Mouse (Mus musculus) mesoderm, embryonic 11.5 days (tissue): ENCODE data around the gene Prrc2a.

ENCODE experiments used
- DNase-seq: peaks from one replicate; pipeline ENCODE4 v3.0.0-alpha.2; 2012; ENCODE audit warnings: low read depth, low spot score

Gene Prrc2a

DNA sequence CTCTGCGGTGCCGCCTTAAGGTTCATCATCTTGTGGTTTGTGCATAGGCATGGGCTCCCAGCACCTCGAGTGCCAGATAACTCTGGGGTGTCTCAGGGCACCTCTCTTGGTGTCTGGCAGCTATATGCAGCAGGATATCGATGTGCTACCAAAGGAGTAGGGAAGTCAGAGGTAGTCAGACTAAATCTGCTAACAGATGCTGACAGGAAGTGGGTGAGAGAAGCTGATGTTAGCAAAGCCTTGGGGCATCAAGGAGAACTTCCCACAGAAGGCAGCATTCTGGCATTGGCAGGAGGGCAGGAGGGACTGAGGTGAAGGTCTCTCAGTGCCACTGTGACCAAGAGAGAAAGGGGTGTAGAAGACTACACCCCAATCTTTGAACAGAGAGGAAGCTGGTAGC, 25.4 kb upstream of the Prrc2a start:
- no peak for DNase-seq

DNA sequence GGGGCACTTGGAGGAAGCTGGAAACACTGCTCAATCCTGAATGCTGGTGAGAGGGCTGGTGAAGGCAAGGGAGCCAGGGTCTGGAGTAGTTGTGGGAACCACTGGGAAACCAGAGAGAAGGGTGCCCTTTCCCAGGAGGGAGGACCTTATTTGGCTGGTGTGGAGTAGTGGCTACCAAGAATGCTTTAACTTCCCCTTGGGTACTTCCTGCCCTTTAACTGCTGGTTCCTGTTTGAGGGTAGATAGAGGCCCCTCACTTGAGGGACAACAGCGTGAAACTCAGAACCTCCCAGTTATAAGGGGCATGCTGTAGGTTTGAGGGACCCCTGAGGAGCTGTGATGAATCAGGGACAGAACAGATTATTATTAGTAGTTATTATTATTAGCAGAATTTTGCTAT, 24.5 kb upstream of the Prrc2a start:
- no peak for DNase-seq

DNA sequence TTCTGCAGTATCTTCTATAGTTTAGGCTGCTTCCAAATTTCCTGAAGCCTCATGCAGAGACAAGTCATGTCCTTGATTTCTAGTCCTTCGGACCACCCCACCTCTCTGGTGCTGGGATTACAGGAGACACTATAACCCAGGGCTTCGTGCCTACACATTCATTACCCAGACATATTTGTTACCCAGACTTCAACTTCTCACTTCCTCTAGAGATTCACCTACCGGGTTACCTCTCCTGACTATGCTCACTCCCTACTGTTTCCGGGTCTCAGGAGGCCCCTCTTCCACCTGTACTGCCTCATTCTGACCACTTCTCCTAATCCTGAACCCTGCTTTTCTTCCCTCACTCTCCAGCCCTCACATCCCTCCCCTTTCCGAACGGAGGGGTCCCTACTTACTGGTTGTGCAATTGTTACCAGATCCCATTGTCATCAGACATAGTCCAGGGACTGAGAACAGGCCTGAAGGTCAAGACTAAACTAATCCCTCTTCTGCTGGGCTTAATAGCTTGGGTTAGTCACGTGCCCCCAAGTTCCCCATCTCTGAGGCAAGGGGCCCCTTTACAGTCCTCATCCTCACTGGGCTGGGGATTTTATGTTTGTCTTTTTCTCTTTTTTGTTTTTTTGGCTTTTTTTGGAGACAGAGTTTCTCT, 23.4 kb upstream of the Prrc2a start, which contains the start of gene Lst1:
Gene Lst1 (minus strand): TSS at position 481 of the 652 bp plus-strand sequence.
- DNase-seq: no peak

DNA sequence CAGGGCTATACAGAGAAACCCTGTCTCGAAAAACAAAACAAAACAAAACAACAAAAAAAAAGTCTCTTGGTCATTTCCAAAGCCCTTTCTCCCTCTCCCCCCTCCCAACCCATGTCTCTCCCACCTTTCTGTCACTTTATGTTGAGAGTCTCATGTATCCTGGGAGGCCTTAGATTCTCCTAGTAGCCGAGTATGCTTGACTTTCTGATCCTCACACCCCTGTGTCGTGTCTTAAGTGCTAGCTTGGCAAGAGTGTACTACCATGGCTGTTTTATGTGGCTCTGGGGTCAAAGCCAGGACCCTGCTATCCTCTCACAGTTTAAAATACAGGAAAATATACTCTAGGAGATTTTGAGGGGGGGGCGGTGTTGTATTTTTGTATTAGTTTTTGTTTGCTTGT, 22.6 kb upstream of the Prrc2a start:
- DNase-seq: no peak

DNA sequence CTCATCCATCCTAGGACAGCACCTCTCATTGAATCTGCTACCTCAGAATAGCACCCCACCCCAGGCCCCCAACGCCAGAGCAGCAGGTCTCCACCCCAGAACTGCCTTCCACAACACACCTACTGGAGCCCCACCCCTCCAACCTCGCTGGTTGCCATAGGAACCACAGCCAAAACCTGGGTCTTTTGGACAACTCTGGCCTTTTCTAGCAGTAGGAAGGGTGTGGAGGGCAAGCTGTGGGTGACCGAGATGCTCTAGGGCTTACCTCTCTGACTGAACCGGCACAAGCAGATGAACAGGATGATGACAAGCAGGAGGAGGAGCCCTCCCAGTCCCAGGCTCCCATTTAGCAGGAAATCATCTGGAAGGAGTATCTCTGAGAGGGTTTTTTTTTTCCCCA, 22.0 kb upstream of the Prrc2a start:
- peak; percentile 50 for DNase-seq

DNA sequence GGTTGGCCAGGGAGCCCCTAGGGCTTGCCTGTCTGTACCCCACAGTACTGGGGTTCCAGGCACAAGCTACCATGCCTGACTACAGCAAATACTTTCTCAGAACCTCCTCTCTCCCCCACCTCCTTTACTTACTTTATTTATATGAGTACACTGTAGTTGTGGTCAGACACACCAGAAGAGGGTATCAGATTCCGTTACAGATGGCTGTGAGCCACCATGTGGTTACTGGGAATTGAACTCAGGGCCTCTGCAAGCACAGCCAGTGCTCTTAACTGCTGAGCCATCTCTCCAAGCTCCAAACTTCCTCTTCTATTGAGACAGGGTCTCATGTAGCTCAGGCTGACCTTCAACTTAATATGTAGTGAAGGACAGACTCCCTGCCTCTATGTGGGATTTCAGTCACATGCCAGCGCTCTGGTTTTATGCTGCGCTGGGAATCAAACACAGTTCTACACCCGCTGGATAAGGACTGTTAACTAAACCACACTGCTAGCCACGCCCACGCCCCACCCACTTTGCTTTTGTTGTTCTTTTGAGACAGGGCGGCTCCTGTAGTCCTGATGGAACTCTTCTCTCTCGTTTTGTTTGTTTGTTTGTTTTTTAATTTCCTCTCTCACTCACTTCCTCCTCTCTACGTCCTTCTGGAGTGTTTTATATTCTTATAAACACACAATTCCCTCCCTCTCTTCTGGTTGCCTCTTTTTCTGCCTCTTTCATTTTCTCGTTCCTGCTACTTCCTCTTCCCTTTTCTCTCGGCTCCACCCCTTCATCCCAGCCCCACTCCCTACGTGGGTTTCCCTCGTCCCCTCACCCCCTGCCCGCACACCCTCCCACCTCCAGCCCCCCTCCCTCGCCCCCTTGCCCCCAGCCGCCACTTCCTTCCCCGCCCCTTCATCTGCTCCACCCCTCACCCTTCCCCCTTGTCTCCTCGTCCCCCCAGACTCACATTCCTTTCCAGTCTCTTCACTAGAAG, 21.2 kb upstream of the Prrc2a start:
- peak; percentile 47 for DNase-seq

DNA sequence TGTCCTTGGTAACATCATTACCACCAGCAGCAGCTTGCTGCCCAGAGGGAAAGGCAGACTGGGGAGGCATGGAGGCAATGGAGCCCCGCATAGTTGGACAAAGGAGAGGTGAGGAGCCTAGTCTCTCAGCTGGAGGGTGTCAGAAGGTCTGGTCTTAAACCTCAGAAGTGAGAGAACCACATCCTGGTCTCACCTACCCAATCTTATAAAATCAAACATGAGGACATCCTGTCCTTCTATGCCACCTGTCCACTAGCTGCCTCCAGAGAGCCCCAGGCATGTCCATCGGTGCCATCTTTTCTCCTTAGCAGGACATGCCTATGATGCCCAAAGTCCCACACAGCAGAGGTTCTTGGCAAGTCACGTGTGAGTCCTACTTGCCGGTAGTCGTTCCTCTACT, 15.4 kb upstream of the Prrc2a start:
- no peak for DNase-seq

DNA sequence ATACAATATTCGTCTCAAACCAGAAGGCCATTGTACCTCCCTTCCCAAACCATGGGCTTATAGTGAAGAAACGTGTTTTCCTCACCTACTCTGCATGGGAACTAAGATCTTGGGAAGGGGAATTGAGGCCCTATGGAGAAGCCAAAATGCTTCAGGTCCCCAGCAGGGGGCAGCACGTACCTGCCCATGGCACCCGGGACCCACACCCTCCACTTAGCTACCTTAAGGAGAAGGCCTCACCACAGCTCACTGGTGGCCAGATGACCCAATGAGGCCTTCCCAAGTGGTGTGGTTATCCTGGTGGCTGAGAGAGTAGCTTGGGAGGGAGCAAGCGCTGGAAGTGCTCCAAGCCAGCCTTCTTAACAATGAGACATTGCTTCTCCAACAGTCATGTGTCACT, 13.8 kb upstream of the Prrc2a start:
- DNase-seq: peak; percentile 78

DNA sequence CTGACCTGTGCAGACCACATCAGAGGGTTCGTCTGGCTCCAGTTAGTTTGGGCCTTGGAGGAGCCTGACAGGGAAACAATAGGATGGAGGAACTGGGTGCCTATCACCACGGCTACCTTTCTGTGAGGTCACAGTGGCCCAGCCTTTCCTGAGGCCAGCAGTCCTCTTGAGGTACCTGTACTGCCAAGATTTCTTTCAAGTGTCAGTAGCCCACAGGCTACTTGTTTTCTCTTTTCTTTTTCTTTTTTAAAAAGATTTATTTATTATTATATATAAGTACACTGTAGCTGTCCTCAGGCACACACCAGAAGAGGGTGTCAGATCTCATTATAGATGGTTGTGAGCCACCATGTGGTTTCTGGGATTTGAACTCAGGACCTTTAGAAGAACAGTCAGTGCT, 11.3 kb upstream of the Prrc2a start, which contains the start of gene Aif1:
Gene Aif1 (minus strand): TSS at position 101 of the 400 bp plus-strand sequence.
- DNase-seq: no peak

DNA sequence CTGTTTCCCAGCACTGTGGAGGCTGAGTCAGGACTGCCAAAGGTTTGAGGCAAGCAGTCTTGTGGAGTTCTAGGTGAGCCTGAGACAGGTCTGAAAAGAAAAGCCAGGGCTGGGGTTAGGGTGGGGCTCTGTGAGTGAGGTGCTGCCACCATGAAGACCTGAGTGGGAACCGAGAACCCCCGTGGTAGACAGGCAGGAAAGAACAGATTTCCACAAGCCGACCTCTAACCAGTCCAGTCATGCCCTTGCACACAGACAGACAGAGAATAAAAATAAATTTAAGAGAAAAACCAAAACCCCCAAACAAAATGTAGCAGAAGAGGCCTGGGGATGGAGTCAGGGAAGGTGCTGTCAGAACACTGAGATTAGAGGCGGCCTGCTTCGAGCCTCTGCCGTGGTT, 10.7 kb upstream of the Prrc2a start:
- DNase-seq: no peak

DNA sequence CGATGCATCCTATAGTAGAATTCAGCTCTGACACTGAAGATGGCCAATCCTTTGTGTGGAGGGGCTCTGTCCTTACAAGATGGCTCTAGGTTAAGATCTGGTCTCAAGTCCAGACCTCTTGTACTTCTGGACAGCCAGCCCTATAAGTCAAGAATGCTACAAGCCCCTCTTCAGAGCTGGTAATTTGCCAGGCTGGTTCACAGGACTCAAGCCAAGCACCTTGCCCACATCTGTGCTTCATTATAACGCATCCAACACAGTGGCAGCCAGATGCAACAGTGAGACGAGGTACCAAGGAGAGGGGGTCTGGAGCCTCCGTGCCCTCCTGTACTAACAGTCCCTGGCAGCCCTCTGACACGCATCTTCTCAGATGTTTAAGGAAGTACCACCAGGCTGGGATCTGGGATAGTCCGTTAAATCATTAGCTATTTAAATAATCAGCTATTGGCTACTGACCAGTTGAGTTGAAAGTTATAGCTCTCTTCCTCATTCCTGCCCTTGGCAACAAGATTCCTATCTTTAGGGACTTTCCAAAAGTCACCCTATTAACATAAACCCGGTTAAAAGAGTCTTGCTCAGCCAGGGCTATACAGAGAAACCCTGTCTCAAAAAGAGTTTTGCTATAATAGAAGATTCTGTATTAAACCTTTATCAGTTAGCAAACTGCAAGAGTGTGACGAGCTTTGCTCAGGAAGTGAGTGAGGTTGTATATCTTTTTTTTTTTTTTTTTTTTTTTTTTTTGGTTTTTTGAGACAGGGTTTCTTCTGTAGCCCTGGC, 9.7 kb upstream of the Prrc2a start:
- no peak for DNase-seq

DNA sequence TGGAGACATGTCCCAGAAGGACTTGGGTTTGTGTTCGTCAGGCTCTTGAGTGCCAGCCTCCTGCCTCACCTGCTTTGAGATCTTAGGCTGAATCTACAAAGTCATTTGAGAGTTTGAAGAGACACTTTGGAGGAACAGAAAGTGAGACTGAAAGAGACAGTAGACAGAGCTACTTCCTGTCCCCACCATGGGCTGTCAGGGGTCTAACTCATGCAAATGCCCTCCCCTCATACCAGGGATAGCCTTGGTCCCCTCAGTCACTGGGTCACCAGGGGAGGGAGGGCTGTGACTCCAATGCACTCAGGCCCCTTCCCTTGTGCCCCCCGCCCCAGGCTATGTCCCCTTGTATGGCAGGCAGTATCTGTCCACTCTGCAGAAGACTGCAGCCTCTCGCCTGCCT, 8.6 kb upstream of the Prrc2a start:
- no peak for DNase-seq

DNA sequence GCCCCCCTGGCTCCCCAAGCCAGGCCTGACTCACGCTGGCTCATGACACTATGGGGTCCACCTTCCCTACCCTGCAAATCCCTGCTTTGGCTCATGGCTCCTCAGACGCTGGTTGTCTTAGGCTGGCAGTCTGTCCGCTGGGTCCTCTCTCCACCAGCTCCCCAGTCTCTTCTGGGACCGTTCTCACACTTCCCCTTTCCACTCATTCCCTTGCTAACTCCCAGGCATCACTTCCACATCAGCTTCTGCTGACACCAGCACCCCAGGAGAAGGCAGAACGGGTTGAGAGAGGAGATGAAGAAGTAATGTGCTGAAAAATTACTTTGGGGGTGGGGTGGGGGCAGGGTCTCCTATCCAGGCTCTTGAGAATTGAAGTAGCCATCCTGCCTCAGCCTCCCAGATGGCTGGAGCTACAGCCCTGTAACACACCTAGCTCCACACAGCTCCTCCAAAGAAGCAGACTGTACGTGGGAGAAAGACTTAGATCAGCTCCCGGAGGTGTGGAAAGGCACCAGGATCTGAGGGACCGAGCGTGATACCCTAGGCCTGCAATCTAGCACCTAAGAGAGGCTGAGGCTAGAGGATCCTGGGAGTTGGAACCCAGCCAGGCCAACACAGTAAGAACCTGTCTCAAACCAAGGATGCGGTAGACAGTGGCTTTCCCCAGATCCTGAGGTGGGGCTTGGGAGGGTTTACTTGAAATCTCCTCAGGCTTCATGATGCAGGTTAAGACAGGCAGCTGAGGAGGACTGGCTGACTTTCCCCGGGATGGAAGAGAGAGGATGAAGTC, 7.9 kb upstream of the Prrc2a start:
- DNase-seq: no peak

DNA sequence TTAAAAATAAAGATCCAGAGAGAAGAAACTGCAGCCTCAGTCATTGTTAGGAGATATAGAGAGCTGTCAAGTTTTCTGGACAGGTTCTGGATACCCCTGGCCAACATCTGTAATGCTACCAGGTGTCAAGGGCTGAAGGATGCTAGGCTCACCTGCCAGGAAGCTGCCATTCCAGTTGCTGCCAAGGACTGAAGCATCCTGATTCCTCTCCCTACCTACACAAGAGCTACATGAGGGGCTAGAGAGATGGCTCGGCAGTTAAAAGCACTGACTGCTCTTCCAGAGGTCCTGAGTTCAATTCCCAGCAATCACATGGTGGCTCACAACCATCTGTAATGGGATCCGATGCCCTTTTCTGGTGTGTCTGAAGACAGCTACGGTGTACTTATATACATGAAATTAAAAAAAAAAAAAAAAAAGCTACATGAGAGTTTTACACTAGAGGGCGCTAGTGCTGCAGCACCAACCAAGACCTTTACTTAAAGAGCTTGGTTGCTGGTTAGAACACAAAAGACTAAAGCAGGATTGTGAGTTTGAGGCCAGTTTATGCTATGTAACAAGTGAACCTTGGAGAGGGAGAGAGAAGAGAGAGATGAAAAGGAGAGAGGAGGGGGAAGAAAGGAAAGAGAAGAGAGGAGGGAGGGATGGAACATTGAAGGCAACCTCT, 4.0 kb upstream of the Prrc2a start:
- DNase-seq: peak; percentile 80

DNA sequence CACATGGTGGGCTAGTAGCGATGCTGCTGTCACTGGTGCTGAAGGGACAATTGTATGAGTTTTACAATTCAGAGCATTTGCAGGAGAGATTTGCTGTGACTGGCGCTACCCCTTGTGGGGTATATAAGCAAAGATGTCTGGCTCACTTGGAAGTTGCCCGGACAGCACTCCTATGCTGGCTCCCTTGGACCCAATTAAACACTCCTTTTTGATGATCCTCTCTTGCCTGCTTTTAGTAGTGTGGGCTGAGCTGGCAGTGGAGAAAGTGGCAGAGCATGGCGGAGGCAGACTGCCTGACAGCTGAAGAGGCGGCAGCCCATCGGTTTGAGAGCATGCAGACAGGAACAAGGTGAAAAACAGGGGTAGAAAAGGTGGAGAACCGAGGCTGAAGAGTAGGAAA, 3.1 kb upstream of the Prrc2a start:
- DNase-seq: no peak

DNA sequence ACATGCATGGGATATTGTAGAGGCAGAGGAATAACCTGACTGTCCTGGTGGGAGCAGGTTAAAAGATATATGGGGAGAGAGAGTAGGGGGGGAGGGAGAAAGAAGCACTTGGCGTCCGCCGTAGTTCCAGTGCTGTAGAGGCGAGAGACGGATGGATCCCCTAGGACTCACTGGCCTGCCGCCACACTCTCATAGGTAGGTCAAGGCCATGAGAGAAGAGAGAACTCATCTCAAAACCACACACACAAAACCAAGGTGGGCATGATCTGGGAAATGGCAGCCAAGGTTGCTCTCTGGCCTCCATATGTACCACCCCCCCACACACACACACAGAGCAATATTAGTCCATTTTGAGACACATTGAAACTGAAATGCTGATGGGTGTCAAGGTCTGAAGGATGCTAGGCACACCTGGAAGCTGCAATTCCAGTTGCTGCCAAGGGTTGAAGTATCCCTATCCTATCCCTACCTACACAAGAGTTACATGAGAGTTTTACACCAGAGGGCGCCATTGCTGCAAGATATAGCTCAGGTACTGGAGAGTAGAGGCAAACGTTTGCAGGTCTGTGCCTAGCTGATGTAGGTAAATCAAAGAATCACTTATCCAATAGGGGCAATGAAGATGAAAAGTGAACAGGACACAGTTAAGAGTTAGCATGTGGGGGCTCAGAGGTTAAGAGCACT, 1.8 kb upstream of the Prrc2a start:
- DNase-seq: peak; percentile 77

DNA sequence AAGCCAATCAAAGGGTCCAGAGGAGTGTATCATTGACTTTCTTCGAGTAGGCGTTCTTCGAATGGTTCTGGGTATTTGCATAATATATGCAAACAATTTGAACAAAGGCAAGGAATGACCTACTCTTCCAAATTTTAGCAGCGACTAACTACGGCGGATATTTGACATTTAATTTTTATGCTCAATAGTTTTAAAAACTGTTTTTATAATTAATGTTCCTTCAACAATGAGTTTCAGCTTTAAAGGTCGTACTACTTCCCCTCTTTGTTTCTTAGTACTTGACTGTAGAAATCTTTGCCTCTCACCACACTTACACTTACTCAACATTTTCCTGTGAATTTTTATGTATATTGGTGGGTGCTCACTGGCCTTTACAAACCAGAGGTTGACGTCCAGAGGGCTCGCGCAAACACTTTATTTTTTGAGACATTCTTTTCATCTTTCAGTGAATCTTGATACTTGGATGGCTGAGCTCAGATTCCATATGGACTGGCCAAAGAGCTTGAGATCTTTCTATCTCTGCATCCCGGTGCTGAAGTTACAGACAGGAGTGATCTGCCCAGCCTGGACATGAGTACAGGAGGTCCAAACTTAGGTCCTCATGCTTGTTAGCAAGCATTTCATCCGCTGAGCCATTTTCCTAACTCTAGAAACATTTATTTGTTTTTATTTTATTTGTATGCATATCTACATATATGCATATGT, 906 bp upstream of the Prrc2a start:
- DNase-seq: no peak

DNA sequence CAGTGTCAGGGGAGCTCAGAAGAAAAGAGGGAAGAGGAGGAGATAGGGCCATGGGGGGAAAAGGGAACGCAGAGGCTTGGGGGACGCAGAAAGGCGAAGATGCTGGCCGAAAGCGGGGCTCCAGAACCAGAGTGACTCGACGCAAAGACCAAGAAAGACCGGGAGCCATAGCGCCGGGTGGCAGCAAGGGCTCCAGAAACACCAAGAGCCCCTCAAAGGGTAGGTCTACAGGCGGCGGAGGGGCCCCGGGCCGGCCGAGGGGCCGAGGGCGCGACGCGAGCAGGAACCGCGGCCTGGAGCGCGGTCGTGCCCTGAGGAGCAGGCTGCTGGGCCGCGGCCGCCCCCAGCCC, 504 bp downstream of the Prrc2a start:
- no peak for DNase-seq

DNA sequence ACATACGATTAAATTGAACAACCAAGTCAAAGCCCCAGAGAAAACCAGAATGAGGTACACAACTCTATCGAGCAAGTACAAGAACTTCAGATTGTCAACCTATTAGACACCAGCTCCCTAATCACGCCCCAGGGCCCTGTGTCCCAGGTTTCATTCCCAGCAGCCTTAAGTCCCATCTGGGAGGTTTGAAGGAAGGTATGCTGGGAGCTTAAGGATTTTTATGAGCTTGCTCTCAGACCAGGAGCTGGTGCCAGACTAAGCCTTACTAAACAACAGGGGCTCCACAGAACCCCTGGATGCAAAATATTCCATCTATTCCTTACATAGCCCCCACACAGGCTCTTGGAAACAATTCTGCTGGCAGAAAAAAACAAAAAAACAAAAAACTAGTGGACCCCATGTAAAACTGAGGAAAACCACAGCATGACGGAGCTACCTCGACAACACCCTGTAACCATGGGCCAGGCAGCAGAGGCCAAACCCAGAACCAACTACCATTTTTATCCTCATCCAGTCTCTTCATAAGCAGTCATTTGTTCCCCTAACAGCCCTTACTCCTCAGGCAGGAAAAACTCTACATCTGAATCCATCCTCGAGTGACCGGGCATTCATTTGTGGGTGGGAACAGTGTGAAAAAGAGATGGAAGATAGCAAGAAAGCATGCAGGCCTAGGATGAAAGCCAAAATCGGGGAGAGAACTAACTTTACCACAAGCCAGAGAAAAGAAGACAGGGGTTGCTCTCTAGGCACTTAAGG, 1.2 kb downstream of the Prrc2a start:
- no peak for DNase-seq
